Mouse (Mus musculus) CH12.LX (cell line): ENCODE results near the gene Acot13. TPM values are rescaled to one million over a fixed set of nuclear protein-coding genes. Genes with fewer than 3 reads are reported as not detected.

Source experiments
- DNase-seq: peaks from one replicate; pipeline ENCODE4 v3.0.0-alpha.2; 2013; ENCODE audit errors: extremely low read depth
- H3K27ac ChIP-seq: 2 replicates; pipeline ENCODE4 v1.5.1; 2012; ENCODE audit warnings: low read depth, mild to moderate bottlenecking, control low read depth, moderate library complexity; ENCODE audit not compliant: insufficient read depth
- H3K27me3 ChIP-seq: replicated peaks from 2 replicates; pipeline ENCODE3; 2012; ENCODE audit warnings: inconsistent platforms
- H3K36me3 ChIP-seq, 2 experiments: replicated peaks in 1 of 2; 2 replicates each; pipeline versions ENCODE3 to v1.6.1; 2012; ENCODE audit warnings: inconsistent platforms in 1 of 2, low read length in 1 of 2, mild to moderate bottlenecking in 1 of 2, mixed read lengths in 1 of 2, moderate library complexity in 1 of 2; ENCODE audit not compliant: control insufficient read depth in 1 of 2, insufficient read depth in 1 of 2
- H3K4me1 ChIP-seq, 2 experiments: 2 replicates each; pipeline ENCODE4 v1.6.1; 2012; ENCODE audit warnings: inconsistent platforms in 1 of 2, moderate library complexity in 1 of 2; ENCODE audit not compliant: insufficient read depth in 2 of 2, control insufficient read depth in 1 of 2
- H3K4me2 ChIP-seq: 2 replicates; pipeline ENCODE4 v1.6.1; 2012; ENCODE audit warnings: low read depth, mild to moderate bottlenecking, control low read depth; ENCODE audit not compliant: poor library complexity, insufficient read depth, severe bottlenecking
- H3K4me3 ChIP-seq, 3 experiments: fragments of 150-350 bp in 1 of 3; sonication (generic) in 1 of 3; replicated peaks in 1 of 3; 2 replicates each; pipeline versions ENCODE3 to v1.5.1; 2011 to 2012; ENCODE audit warnings: low read depth in 2 of 3, low read length in 2 of 3, mild to moderate bottlenecking in 2 of 3, moderate library complexity in 2 of 3, control low read depth in 1 of 3, improper control_type of control experiment in 1 of 3, inconsistent platforms in 1 of 3, mixed read lengths in 1 of 3; ENCODE audit not compliant: poor library complexity in 1 of 3
- H3K79me2 ChIP-seq: replicated peaks from 2 replicates; pipeline ENCODE4 v1.6.1; 2012; ENCODE audit warnings: mild to moderate bottlenecking, moderate library complexity; ENCODE audit not compliant: control insufficient read depth, poor library complexity, insufficient read depth, severe bottlenecking; ENCODE audit errors: extremely low read depth
- H3K9ac ChIP-seq: 2 replicates; pipeline ENCODE4 v1.6.1; 2012; ENCODE audit warnings: low read depth, mild to moderate bottlenecking, control low read depth, moderate library complexity; ENCODE audit not compliant: insufficient read depth
- H3K9me3 ChIP-seq: replicated peaks from 2 replicates; pipeline ENCODE3; 2012; ENCODE audit warnings: low read length, inconsistent platforms, mixed read lengths
- CHD2 ChIP-seq: IDR thresholded peaks from 2 replicates; pipeline ENCODE4 v1.6.1; 2011; ENCODE audit warnings: low read length, improper control_type of control experiment
- CTCF ChIP-seq, 2 experiments: IDR thresholded peaks in 1 of 2; conservative IDR thresholded peaks in 1 of 2; 2 replicates each; pipeline ENCODE4 v1.5.1; 2011 to 2012; ENCODE audit warnings: low read depth in 2 of 2, low read length in 2 of 2, improper control_type of control experiment in 1 of 2, inconsistent platforms in 1 of 2, mild to moderate bottlenecking in 1 of 2, moderate library complexity in 1 of 2
- E2F4 ChIP-seq: IDR thresholded peaks from 2 replicates; pipeline ENCODE4 v1.6.1; 2011; ENCODE audit warnings: low read depth, low read length, improper control_type of control experiment; ENCODE audit not compliant: insufficient replicate concordance
- EP300 ChIP-seq: IDR thresholded peaks from 2 replicates; pipeline ENCODE4 v1.6.1; 2011; ENCODE audit warnings: low read length, improper control_type of control experiment
- IRF4 ChIP-seq: IDR thresholded peaks from 2 replicates; pipeline ENCODE4 v1.6.1; 2014; ENCODE audit warnings: low read depth, mild to moderate bottlenecking, inconsistent platforms, low read length, improper control_type of control experiment
- KAT2A ChIP-seq: IDR thresholded peaks from 2 replicates; pipeline ENCODE4 v1.6.1; 2012; ENCODE audit warnings: low read length, improper control_type of control experiment, inconsistent platforms; ENCODE audit not compliant: insufficient replicate concordance
- MYC ChIP-seq: IDR thresholded peaks from 2 replicates; pipeline ENCODE4 v1.6.1; 2011; ENCODE audit warnings: low read depth, mild to moderate bottlenecking, improper control_type of control experiment, low read length
- NELFE ChIP-seq: IDR thresholded peaks from 2 replicates; pipeline ENCODE4 v1.6.1; 2011; ENCODE audit warnings: low read depth, low read length, improper control_type of control experiment
- PAX5 ChIP-seq: IDR thresholded peaks from 2 replicates; pipeline ENCODE4 v1.6.1; 2012; ENCODE audit warnings: low read length, inconsistent platforms, mixed read lengths
- POLR2A ChIP-seq: IDR thresholded peaks from 2 replicates; pipeline ENCODE4 v1.6.1; 2011; ENCODE audit warnings: low read depth, mild to moderate bottlenecking, improper control_type of control experiment, low read length
- RAD21 ChIP-seq: IDR thresholded peaks from 2 replicates; pipeline ENCODE4 v1.6.1; 2011; ENCODE audit warnings: low read depth, mild to moderate bottlenecking, low read length, improper control_type of control experiment, moderate library complexity
- SIN3A ChIP-seq: IDR thresholded peaks from 2 replicates; pipeline ENCODE4 v1.6.1; 2012; ENCODE audit warnings: low read length, improper control_type of control experiment, inconsistent platforms
- USF2 ChIP-seq: conservative IDR thresholded peaks from 2 replicates; pipeline ENCODE4 v1.6.1; 2011; ENCODE audit warnings: low read depth, low read length, improper control_type of control experiment
- ZC3H11A ChIP-seq: IDR thresholded peaks from 2 replicates; pipeline ENCODE4 v1.6.1; 2012; ENCODE audit warnings: low read depth, mild to moderate bottlenecking, inconsistent platforms, low read length, improper control_type of control experiment
- ZMIZ1 ChIP-seq: IDR thresholded peaks from 2 replicates; pipeline ENCODE4 v1.6.1; 2012; ENCODE audit warnings: low read depth, mild to moderate bottlenecking, inconsistent platforms, low read length, improper control_type of control experiment
- ZNF384 ChIP-seq: IDR thresholded peaks from 2 replicates; pipeline ENCODE4 v1.6.1; 2012; ENCODE audit warnings: low read depth, low read length, improper control_type of control experiment, inconsistent platforms
- dilution Hi-C: fragments of 300-500 bp; cut with MboI; formaldehyde crosslinking; loops from 2 replicates; pipeline ENCODE4 v1.14.3; 2020; ENCODE audit warnings: low sequenced_read_pairs; ENCODE audit not compliant: extremely low pct_unique_long_range_greater_than_20kb, extremely low pct_ligation_motif_present
- in situ Hi-C: fragments of 300-500 bp; cut with MboI; formaldehyde crosslinking; loops from 3 replicates; pipeline ENCODE4 v1.14.3; 2019; ENCODE audit warnings: low sequenced_read_pairs, low pct_ligation_motif_present, low pct_unique_long_range_greater_than_20kb, mixed read lengths
- polyA plus RNA-seq: library from polyadenylated mRNA; unstranded; fragments of >175 nt; gene quantifications from 2 replicates; pipeline ENCODE4 v1.2.1, GENCODE M21; 2012; ENCODE audit warnings: low read depth; ENCODE audit not compliant: insufficient read length
- total RNA-seq, 2 experiments: library from RNA; depleted of rRNA; stranded (reverse); fragments of 300-350 nt in 1 of 2; fragments of >200 nt in 1 of 2; gene quantifications; 2 replicates each; pipeline ENCODE4 v1.2.3; 2012 to 2014

The Acot13 gene
- total and polyA plus RNA-seq, 3 experiments: 37.1 to 50.5 (median 45.5) TPM

DNA sequence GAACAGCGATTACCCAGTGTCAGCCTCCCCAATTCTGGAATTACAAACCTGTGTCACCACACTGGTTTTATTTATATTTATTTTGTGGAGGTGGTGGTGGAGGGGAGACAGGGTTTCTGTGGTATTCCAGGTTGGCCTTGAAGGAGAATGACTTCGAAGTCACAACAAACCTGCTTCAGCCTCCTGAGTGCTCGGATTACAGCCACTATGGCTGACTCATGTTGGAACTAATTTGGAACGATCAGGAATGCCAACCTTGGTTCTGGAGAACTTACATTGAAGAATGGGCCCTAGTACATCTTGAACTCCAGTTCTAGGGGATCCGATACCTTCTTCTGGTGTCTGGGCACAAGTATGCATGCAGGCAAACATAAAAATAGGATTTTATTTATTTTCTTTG is 32.0 kb downstream of the Acot13 start:
- dilution Hi-C loops (no loop called here), in situ Hi-C loops (no loop called here)
- no peak overlapping the region for H3K27ac ChIP-seq
- H3K36me3 ChIP-seq: peaks cover 0 to 3% of the 10 kb centered on the region in 2 experiments
- no peak overlapping the region for H3K9ac ChIP-seq
- H3K4me1 ChIP-seq: peaks cover 2 to 5% of the 10 kb centered on the region in 2 experiments; a peak in 3 of 4 replicates
- no peaks in the 10 kb centered on the region for H3K9me3 ChIP-seq
- DNase-seq: no peak
- H3K79me2 ChIP-seq: peaks cover 28% of the 10 kb centered on the region
- H3K27me3 ChIP-seq: no peaks in the 10 kb centered on the region
- no peak overlapping the region for H3K4me3 ChIP-seq
- peak overlapping the region; percentile 11; the same call in 1 of the 2 replicates for H3K4me2 ChIP-seq
- TF ChIP-seq NELFE (no peak), EP300 (no peak), POLR2A (no peak), ZNF384 (no peak), KAT2A (no peak)

DNA sequence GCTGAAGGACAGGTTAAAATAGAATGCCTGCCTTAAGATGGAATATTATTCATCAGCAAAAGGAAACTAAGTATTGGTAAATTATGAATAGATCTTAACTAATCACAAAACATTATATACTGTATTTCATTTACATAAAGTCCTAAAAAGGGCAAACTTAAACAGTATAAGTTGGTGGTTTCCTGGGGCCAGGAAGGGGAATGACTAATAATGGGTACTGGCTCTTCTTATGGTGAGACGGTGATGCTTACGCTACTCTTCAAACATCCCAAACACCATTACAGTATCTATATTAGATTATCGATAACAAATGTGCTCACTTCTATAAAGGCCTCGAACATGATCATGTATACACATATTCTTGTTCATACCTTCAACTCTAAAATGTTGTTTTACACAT is 32.7 kb downstream of the Acot13 start:
- no peak overlapping the region for H3K4me2 ChIP-seq
- in situ Hi-C loops (no loop called here), dilution Hi-C loops (no loop called here)
- TF ChIP-seq ZC3H11A: no peak
- TF ChIP-seq E2F4: no peak
- no peak for TF ChIP-seq USF2
- no peak for TF ChIP-seq ZMIZ1
- TF ChIP-seq MYC: no peak
- TF ChIP-seq CTCF (conservative IDR thresholded peaks at IDR 0.05 in 1 of 2, IDR thresholded peaks at IDR 0.05 in 1 of 2; ENCODE audit: low read depth in 2 of 2, low read length in 2 of 2): no peak
- TF ChIP-seq KAT2A: no peak
- no peak for TF ChIP-seq PAX5
- no peak for TF ChIP-seq CHD2
- no peak for TF ChIP-seq EP300
- TF ChIP-seq POLR2A: no peak
- H3K27me3 ChIP-seq: no peaks in the 10 kb centered on the region
- H3K36me3 ChIP-seq: no peaks in the 10 kb centered on the region
- no peaks in the 10 kb centered on the region for H3K9me3 ChIP-seq
- no peak overlapping the region for H3K27ac ChIP-seq
- H3K79me2 ChIP-seq: peaks cover 24% of the 10 kb centered on the region
- DNase-seq: no peak
- H3K4me1 ChIP-seq: peaks cover 2 to 5% of the 10 kb centered on the region in 2 experiments; a peak in 3 of 4 replicates
- H3K9ac ChIP-seq: no peak overlapping the region
- H3K4me3 ChIP-seq: no peak overlapping the region

DNA sequence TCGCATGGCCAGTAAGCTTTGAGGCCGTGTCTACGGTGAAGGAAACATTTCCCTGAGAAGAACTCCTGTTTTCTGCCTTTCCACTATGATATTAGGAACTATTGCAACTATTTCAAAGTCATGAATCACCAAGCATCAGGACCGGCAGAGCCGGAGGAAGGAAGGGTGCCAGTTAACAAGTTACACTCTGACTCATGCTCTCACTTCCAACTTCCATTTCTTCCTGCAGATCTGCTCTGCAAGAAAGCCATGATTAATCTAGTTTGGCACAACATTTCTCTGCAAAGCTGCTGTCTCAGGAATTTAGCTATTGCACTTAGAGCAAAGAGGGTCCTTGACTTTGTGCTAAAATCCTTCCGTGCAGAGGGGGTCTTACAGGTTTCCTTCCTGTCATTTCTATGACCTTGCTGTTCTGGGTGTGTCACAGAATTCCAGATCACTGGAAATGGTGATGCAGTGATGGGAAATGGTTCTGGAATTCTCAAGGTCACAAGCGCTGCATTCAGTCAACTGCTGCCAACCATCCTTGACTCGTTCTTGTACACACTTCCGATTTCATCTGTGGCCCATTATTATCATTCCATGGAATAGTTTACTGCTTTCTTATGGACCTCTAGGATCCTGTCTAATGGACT is 38.8 kb downstream of the Acot13 start:
- dilution Hi-C loops (no loop called here), in situ Hi-C loops (no loop called here)
- H3K27me3 ChIP-seq: no peaks in the 10 kb centered on the region
- H3K36me3 ChIP-seq: no peaks in the 10 kb centered on the region
- no peaks in the 10 kb centered on the region for H3K79me2 ChIP-seq
- no peak overlapping the region for H3K27ac ChIP-seq
- 0 out of 2 replicates have a peak, but pooled peaks have one; percentile 10 for TF ChIP-seq SIN3A
- no peak for TF ChIP-seq CTCF (conservative IDR thresholded peaks at IDR 0.05 in 1 of 2, IDR thresholded peaks at IDR 0.05 in 1 of 2; ENCODE audit: low read depth in 2 of 2, low read length in 2 of 2)
- TF ChIP-seq RAD21: no peak
- TF ChIP-seq IRF4: peak; percentile 13; the same call in 1 of the 2 replicates
- H3K9ac ChIP-seq: no peak overlapping the region
- no peak overlapping the region for H3K4me3 ChIP-seq
- no peak overlapping the region for H3K4me2 ChIP-seq
- H3K9me3 ChIP-seq: no peaks in the 10 kb centered on the region
- peaks cover 2 to 24% of the 10 kb centered on the region in 2 experiments for H3K4me1 ChIP-seq
- no peak for DNase-seq
